Mouse (Mus musculus) heart, embryonic 15.5 days (tissue): ENCODE data around the gene Brinp1. TPM values are rescaled to one million over a fixed set of nuclear protein-coding genes. Genes with fewer than 3 reads are reported as not detected.

Experiments
- ATAC-seq: fragments of 200-750 bp; cut with Nextera tagmentation; replicated peaks from 2 replicates; pipeline ENCODE4 v1.8.0; 2017; ENCODE audit warnings: low read depth, moderate TSS enrichment; ENCODE audit not compliant: insufficient number of reproducible peaks, insufficient read depth, low FRiP score
- H3K27ac ChIP-seq: fragments of 300-500 bp; sonication (generic); 2 replicates; pipeline ENCODE4 v1.5.1; 2015; ENCODE audit warnings: mild to moderate bottlenecking, inconsistent platforms
- H3K27me3 ChIP-seq: fragments of 300-500 bp; sonication (generic); 2 replicates; pipeline ENCODE4 v1.6.1; 2015; ENCODE audit warnings: inconsistent platforms
- H3K36me3 ChIP-seq: fragments of 300-500 bp; sonication (generic); 2 replicates; pipeline ENCODE4 v1.6.1; 2015; ENCODE audit warnings: mild to moderate bottlenecking, inconsistent platforms
- H3K4me1 ChIP-seq: fragments of 300-500 bp; sonication (generic); replicated peaks from 2 replicates; pipeline ENCODE4 v1.6.1; 2015; ENCODE audit warnings: inconsistent platforms
- H3K4me2 ChIP-seq: fragments of 300-500 bp; sonication (generic); 2 replicates; pipeline ENCODE4 v1.6.1; 2015; ENCODE audit warnings: inconsistent platforms, mild to moderate bottlenecking, moderate library complexity
- H3K4me3 ChIP-seq: fragments of 300-500 bp; sonication (generic); 2 replicates; pipeline ENCODE4 v1.5.1; 2015; ENCODE audit warnings: mild to moderate bottlenecking, inconsistent platforms
- H3K9ac ChIP-seq: fragments of 300-500 bp; sonication (generic); 2 replicates; pipeline ENCODE4 v1.6.1; 2015; ENCODE audit warnings: mild to moderate bottlenecking, inconsistent platforms
- H3K9me3 ChIP-seq: fragments of 300-500 bp; sonication (generic); replicated peaks from 2 replicates; pipeline ENCODE4 v1.6.1; 2016; ENCODE audit warnings: inconsistent platforms
- WGBS: fragments of 180-500 bp; shearing (Covaris S2); methylation state at CpG from one replicate; pipeline ENCODE4 v1.1.7; 2015; ENCODE audit warnings: mixed read lengths; 5-methylcytosine and 5-hydroxymethylcytosine counted together
- polyA plus RNA-seq: library from polyadenylated mRNA; unstranded; fragments of >200 nt; fragmentation: Nextera tagmentation; extraction: Ambion mirVana; gene quantifications from 2 replicates; pipeline ENCODE4 v1.2.1, GENCODE M21; 2015

Brinp1 gene
- polyA plus RNA-seq, 1 experiment from 2014 or later: 3.2 TPM

GRCm38 (mm10) chr4:68806502-68806901, 147.7 kb downstream of the Brinp1 start:
- no peak overlapping the region for H3K4me2 ChIP-seq
- H3K4me3 ChIP-seq: no peak overlapping the region
- no peaks in the 10 kb centered on the region for H3K36me3 ChIP-seq
- no peaks in the 10 kb centered on the region for H3K9me3 ChIP-seq
- no peak for ATAC-seq
- H3K27me3 ChIP-seq: no peaks in the 10 kb centered on the region
- no peak overlapping the region for H3K27ac ChIP-seq
- WGBS: 58% methylated on average over 3 of the region's 3 CpGs
- no peaks in the 10 kb centered on the region for H3K4me1 ChIP-seq
- no peak overlapping the region for H3K9ac ChIP-seq

- H3K27ac ChIP-seq: no peak overlapping the region
Observed at GRCm38 (mm10) chr4:68801923-68802855, 152.0 kb downstream of the Brinp1 start.

GRCm38 (mm10) chr4:68790003-68790402, 164.2 kb downstream of the Brinp1 start:
- Histone ChIP-seq H3K4me3 (no peak overlapping the region), H3K27me3 (no peaks in the 10 kb centered on the region), H3K4me1 (no peaks in the 10 kb centered on the region), H3K4me2 (no peak overlapping the region), H3K36me3 (no peaks in the 10 kb centered on the region), H3K9me3 (no peaks in the 10 kb centered on the region), H3K27ac (no peak overlapping the region), H3K9ac (no peak overlapping the region)
- 75% methylated on average over 5 of the region's 5 CpGs for WGBS
- no peak for ATAC-seq

More at GRCm38 (mm10) chr4:68801923-68802855, 152.0 kb downstream of the Brinp1 start:
- H3K9ac ChIP-seq: no peak overlapping the region
- H3K9me3 ChIP-seq: no peaks in the 10 kb centered on the region
- 62% methylated on average over 6 of the region's 6 CpGs for WGBS
- no peaks in the 10 kb centered on the region for H3K27me3 ChIP-seq
- H3K36me3 ChIP-seq: no peaks in the 10 kb centered on the region
- H3K4me2 ChIP-seq: no peak overlapping the region
- ATAC-seq: no peak
- H3K4me1 ChIP-seq: no peaks in the 10 kb centered on the region
- H3K4me3 ChIP-seq: no peak overlapping the region

DNA sequence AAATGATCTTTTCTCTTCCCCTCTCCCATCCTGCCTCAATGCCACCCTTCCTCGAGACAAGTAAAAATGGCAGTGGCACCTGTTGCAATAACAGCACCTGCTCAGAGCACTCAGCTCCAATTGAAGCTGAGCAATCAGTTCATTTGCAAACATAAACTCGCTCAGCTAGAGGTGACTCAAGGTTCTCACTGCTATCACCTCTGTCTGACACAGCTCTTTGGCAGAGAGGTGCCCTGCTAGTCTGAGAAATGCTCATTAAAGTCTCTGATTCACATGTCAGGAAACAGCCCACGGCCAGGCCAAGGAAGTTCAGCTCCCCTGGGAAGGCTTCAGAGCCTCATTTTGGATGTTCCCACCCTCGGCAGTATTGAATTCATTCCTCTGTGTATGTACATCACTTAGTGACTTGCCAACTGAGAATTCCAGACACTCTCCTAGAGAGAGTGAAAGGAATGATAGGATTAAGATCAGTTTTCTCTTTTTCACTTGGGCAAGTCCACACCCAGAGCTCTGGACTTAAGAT, 165.7 kb downstream of the Brinp1 start:
- Histone ChIP-seq H3K9me3 (no peaks in the 10 kb centered on the region), H3K27me3 (no peaks in the 10 kb centered on the region), H3K36me3 (no peaks in the 10 kb centered on the region), H3K4me3 (no peak overlapping the region), H3K9ac (no peak overlapping the region), H3K27ac (no peak overlapping the region), H3K4me2 (no peak overlapping the region), H3K4me1 (no peaks in the 10 kb centered on the region)
- no peak for ATAC-seq
- 45% methylated on average over 4 of the region's 4 CpGs for WGBS

- Histone ChIP-seq H3K27ac (no peak overlapping the region), H3K9me3 (no peaks in the 10 kb centered on the region), H3K27me3 (no peaks in the 10 kb centered on the region), H3K36me3 (no peaks in the 10 kb centered on the region), H3K4me1 (no peaks in the 10 kb centered on the region), H3K9ac (no peak overlapping the region), H3K4me3 (no peak overlapping the region), H3K4me2 (no peak overlapping the region)
- WGBS: 60% methylated on average over 2 of the region's 2 CpGs
- no peak for ATAC-seq
Observed at GRCm38 (mm10) chr4:68787642-68788041, 166.6 kb downstream of the Brinp1 start.

GRCm38 (mm10) chr4:68768256-68768655, 185.9 kb downstream of the Brinp1 start:
- ATAC-seq: no peak
- no peaks in the 10 kb centered on the region for H3K9me3 ChIP-seq
- H3K4me3 ChIP-seq: no peak overlapping the region
- H3K4me2 ChIP-seq: no peak overlapping the region
- no peaks in the 10 kb centered on the region for H3K27me3 ChIP-seq
- WGBS: 54% methylated on average over 5 of the region's 5 CpGs
- H3K4me1 ChIP-seq: no peaks in the 10 kb centered on the region
- H3K27ac ChIP-seq: no peak overlapping the region
- no peak overlapping the region for H3K9ac ChIP-seq
- no peaks in the 10 kb centered on the region for H3K36me3 ChIP-seq

GRCm38 (mm10) chr4:68767393-68767792, 186.8 kb downstream of the Brinp1 start:
- Histone ChIP-seq H3K4me1 (no peaks in the 10 kb centered on the region), H3K27me3 (no peaks in the 10 kb centered on the region), H3K9me3 (no peaks in the 10 kb centered on the region), H3K4me2 (no peak overlapping the region), H3K27ac (no peak overlapping the region), H3K9ac (no peak overlapping the region), H3K4me3 (no peak overlapping the region), H3K36me3 (no peaks in the 10 kb centered on the region)
- no peak for ATAC-seq
- WGBS: 49% methylated on average over 5 of the region's 5 CpGs

DNA sequence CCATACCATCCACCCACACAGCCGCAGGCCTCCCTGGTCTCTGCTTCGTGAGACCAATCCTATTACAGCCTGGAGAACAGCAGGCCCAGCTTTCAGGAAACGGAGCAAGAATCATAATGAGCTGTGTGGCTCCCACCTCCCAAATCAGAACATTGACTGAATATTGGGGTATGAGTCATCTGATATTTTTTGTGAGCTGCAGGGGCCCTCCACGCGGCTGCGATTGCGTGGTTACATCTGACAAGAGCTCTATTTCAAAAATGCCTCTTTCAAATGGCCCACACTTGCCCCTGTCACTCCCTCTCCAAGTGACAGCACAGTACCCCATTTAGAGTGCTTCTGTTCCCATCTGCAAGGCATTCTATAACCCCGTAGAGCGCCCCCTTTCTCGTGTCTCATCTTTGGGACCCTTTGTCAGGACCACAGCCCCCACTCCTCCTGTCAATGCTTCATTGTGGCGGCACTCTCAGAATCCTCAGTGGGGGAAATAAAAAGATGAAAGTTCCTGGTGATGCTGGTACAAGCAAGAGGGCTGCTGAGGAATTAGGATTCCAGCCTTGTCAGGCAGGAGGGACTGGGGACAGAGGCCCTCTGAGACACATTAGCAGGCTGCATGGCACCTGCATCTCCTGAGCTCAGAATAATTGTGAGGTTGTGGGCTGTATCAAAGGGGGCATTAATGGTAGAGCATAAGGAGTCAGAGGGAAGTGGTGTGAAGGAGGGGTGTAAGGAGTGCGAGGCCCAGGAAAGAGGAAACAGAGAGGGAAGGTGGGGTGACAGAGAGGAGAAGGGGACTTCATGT, 188.2 kb downstream of the Brinp1 start:
- 76% methylated on average over 12 of the region's 12 CpGs for WGBS
- Histone ChIP-seq H3K9ac (no peak overlapping the region), H3K4me1 (no peaks in the 10 kb centered on the region), H3K27ac (no peak overlapping the region), H3K27me3 (no peaks in the 10 kb centered on the region), H3K36me3 (no peaks in the 10 kb centered on the region), H3K4me3 (no peak overlapping the region), H3K9me3 (no peaks in the 10 kb centered on the region), H3K4me2 (no peak overlapping the region)
- ATAC-seq: no peak

DNA sequence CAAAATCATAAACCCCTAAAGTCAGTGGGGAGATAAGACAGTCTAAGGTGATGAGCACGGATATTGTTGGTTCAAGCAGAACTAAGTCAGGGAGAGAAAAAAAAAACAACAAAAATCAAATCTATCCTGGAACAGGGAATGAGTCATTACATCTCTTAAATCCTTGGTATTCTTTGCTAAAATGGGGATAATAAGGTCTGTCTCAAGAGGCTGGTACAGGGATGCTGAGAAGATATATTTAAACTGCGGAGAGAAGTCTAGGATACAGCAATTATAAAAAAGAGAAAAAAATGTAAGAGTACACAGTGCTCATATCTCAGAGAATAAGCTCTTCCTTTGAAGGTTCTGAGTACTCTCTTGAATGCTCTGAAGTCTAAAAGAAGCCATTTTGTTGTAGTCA, 189.3 kb downstream of the Brinp1 start:
- no peaks in the 10 kb centered on the region for H3K9me3 ChIP-seq
- no peak for ATAC-seq
- no peak overlapping the region for H3K27ac ChIP-seq
- H3K36me3 ChIP-seq: no peaks in the 10 kb centered on the region
- no peaks in the 10 kb centered on the region for H3K27me3 ChIP-seq
- 80% methylated on average over 2 of the region's 2 CpGs for WGBS
- H3K4me1 ChIP-seq: no peaks in the 10 kb centered on the region
- no peak overlapping the region for H3K4me2 ChIP-seq
- H3K4me3 ChIP-seq: no peak overlapping the region
- no peak overlapping the region for H3K9ac ChIP-seq

GRCm38 (mm10) chr4:68720983-68721382, 233.2 kb downstream of the Brinp1 start:
- WGBS: 13% methylated on average over 1 of the region's 1 CpGs
- H3K36me3 ChIP-seq: no peaks in the 10 kb centered on the region
- ATAC-seq: 0 out of 2 replicates have a peak, but pooled peaks have one; percentile 39

More at GRCm38 (mm10) chr4:68720983-68721382, 233.2 kb downstream of the Brinp1 start:
- Histone ChIP-seq H3K9me3 (no peaks in the 10 kb centered on the region), H3K27me3 (no peaks in the 10 kb centered on the region), H3K4me1 (no peaks in the 10 kb centered on the region), H3K4me3 (no peak overlapping the region), H3K9ac (no peak overlapping the region), H3K4me2 (no peak overlapping the region), H3K27ac (no peak overlapping the region)
